ENCODE assay signal across 8 mouse cellular contexts in genomic region chr7:92181959-92182612, GRCm38 (mm10).
A peak's percentile ranks its signal among the peaks of the same experiment; 100 is the strongest.
DNase-seq lines count a peak whose midpoint lies in the region; ATAC-seq and TF ChIP-seq lines count a peak whose summit lies in the region.

No protein-coding gene starts in this region.

- DNase-seq in kidney, adult 2 months = no peak
- no peak for DNase-seq in kidney, postnatal 14 days
- peak; percentile 12 for DNase-seq in forelimb bud, embryonic 11.5 days (ENCODE audit: low read depth, low spot score)
- DNase-seq in frontal cortex, postnatal 36 days (ENCODE audit: low spot score in 2 of 2) = no peak
- no peak for DNase-seq in cerebellum, adult 11 months
- DNase-seq in thymus, postnatal 10 days (ENCODE audit: low spot score in 2 of 2) = no peak

- WGBS in kidney, adult 2 months = 23% methylated on average over 10 of the region's 10 CpGs
- WGBS in neural tube, embryonic 14.5 days = 16% methylated on average over 10 of the region's 10 CpGs

- no peak for TF ChIP-seq CTCF in kidney, adult 2 months (conservative IDR thresholded peaks at IDR 0.05; ENCODE audit: insufficient read depth, insufficient read length, low read depth, low read length)

- H3K4me3 ChIP-seq in kidney, adult 2 months (ENCODE audit: insufficient read depth, low read depth, low read length) = 0 out of 2 replicates have a peak overlapping the region, but pooled peaks have one; percentile 3
- no peak overlapping the region for H3K4me3 ChIP-seq in neural tube, embryonic 14.5 days (ENCODE audit: low read depth, low read length)

- peak overlapping the region; percentile 56; the same call in 1 of the 2 replicates for H3K4me2 ChIP-seq in neural tube, embryonic 14.5 days (ENCODE audit: low read depth, low read length)

- no peak overlapping the region for H3K9ac ChIP-seq in neural tube, embryonic 14.5 days (replicated peaks; ENCODE audit: low read depth, low read length)

- ATAC-seq in inflammation-experienced regulatory T-cells, adult 6 months = peak; percentile 74
- 0 out of 2 replicates have a peak, but pooled peaks have one; percentile 32 for ATAC-seq in neural tube, embryonic 14.5 days (ENCODE audit: low read depth)

- H3K9me3 ChIP-seq in neural tube, embryonic 14.5 days (ENCODE audit: control insufficient read depth, low read length) = no peaks in the 10 kb centered on the region

- H3K27me3 ChIP-seq in kidney, adult 2 months (replicated peaks; ENCODE audit: control insufficient read depth, insufficient read depth, low read length) = no peaks in the 10 kb centered on the region; the same call in 1 of the 2 replicates
- no peaks in the 10 kb centered on the region for H3K27me3 ChIP-seq in neural tube, embryonic 14.5 days (ENCODE audit: control insufficient read depth, insufficient read depth, low read length)

- H3K27ac ChIP-seq in kidney, adult 2 months (ENCODE audit: insufficient read depth, low read depth, low read length) = no peak overlapping the region
- no peak overlapping the region for H3K27ac ChIP-seq in neural tube, embryonic 14.5 days (ENCODE audit: low read depth, low read length)

- no peaks in the 10 kb centered on the region for H3K4me1 ChIP-seq in kidney, adult 2 months (ENCODE audit: control insufficient read depth, insufficient read depth, low read length)
- peaks cover 9% of the 10 kb centered on the region; the same call in 1 of the 2 replicates for H3K4me1 ChIP-seq in neural tube, embryonic 14.5 days (ENCODE audit: control insufficient read depth, insufficient read depth, low read length)

- TF ChIP-seq POLR2A in kidney, adult 2 months (IDR thresholded peaks at IDR 0.05; ENCODE audit: low read depth, low read length) = no peak

- H3K36me3 ChIP-seq in kidney, adult 2 months (ENCODE audit: control insufficient read depth, insufficient read depth, low read length) = no peaks in the 10 kb centered on the region
- H3K36me3 ChIP-seq in neural tube, embryonic 14.5 days (ENCODE audit: control insufficient read depth, insufficient read depth, low read length) = no peaks in the 10 kb centered on the region
